ENCODE assay signal across 8 mouse cellular contexts in the genomic region with DNA sequence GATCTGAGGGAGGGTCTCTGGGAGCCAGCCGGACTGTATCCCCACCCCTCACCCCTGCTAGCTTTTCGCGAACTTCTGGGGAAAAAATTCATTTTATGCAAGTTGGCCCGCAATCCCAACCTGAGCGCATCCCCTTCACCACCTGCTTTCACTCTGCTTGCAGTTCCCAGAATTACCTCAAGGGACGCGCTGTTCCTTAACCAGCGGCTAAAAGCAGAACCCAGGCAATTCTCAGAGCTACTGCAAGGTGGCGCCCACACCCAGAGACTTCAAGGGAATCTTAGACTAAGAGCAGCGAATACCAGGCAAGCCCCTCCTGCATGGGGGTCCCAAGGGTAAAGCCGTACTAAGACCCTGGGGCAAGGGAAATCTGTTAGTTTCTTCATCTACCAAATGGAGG. TPM values are rescaled to one million over a fixed set of nuclear protein-coding genes. Genes with fewer than 3 reads are reported as not detected.
A peak's percentile ranks its signal among the peaks of the same experiment; 100 is the strongest.
DNase-seq lines count a peak whose midpoint lies in the region; ATAC-seq and TF ChIP-seq lines count a peak whose summit lies in the region.

No protein-coding gene starts in this region.

- 3% methylated on average over 11 of the region's 11 CpGs for WGBS in midbrain, embryonic 11.5 days
- 4% methylated on average over 11 of the region's 11 CpGs for WGBS in midbrain, embryonic 16.5 days
- 5% methylated on average over 11 of the region's 11 CpGs for WGBS in liver, embryonic 13.5 days (ENCODE audit: insufficient replicate concordance)

- H3K36me3 ChIP-seq in midbrain, embryonic 11.5 days (ENCODE audit: control insufficient read depth, insufficient read depth, low read length) = no peaks in the 10 kb centered on the region
- no peaks in the 10 kb centered on the region for H3K36me3 ChIP-seq in midbrain, embryonic 16.5 days (ENCODE audit: control insufficient read depth, insufficient read depth, low read length)
- H3K36me3 ChIP-seq in liver, embryonic 13.5 days = peaks cover 9% of the 10 kb centered on the region

- peaks cover 15% of the 10 kb centered on the region for H3K4me1 ChIP-seq in midbrain, embryonic 11.5 days (ENCODE audit: control insufficient read depth, insufficient read depth, low read length)
- H3K4me1 ChIP-seq in midbrain, embryonic 16.5 days (ENCODE audit: control insufficient read depth, insufficient read depth, low read length) = peaks cover 31% of the 10 kb centered on the region
- H3K4me1 ChIP-seq in embryonic fibroblast, embryonic 13.5 days (ENCODE audit: control insufficient read depth, insufficient read depth, low read length) = no peaks in the 10 kb centered on the region
- H3K4me1 ChIP-seq in liver, embryonic 13.5 days (replicated peaks) = peaks cover 50% of the 10 kb centered on the region

- no peak for ATAC-seq in midbrain, embryonic 11.5 days (ENCODE audit: low FRiP score)
- ATAC-seq in midbrain, embryonic 16.5 days = no peak
- ATAC-seq in liver, embryonic 13.5 days (ENCODE audit: low read depth) = no peak

- H3K27ac ChIP-seq in midbrain, embryonic 11.5 days (ENCODE audit: low read depth, low read length) = no peak overlapping the region
- H3K27ac ChIP-seq in midbrain, embryonic 16.5 days (ENCODE audit: low read length) = no peak overlapping the region
- no peak overlapping the region for H3K27ac ChIP-seq in embryonic fibroblast, embryonic 13.5 days (ENCODE audit: insufficient read depth, low read length)
- H3K27ac ChIP-seq in liver, embryonic 13.5 days = no peak overlapping the region

- TF ChIP-seq POLR2A in embryonic fibroblast, embryonic 13.5 days (IDR thresholded peaks at IDR 0.05; ENCODE audit: low read depth, low read length) = no peak

- TF ChIP-seq CTCF in embryonic fibroblast, embryonic 13.5 days (IDR thresholded peaks at IDR 0.05; ENCODE audit: borderline replicate concordance, insufficient read depth, low read length) = peak; percentile 75; the same call in 1 of the 2 replicates

- no peak overlapping the region for H3K4me3 ChIP-seq in midbrain, embryonic 11.5 days (ENCODE audit: low read depth, low read length)
- H3K4me3 ChIP-seq in midbrain, embryonic 16.5 days (ENCODE audit: low read depth, low read length) = no peak overlapping the region
- H3K4me3 ChIP-seq in embryonic fibroblast, embryonic 13.5 days (ENCODE audit: insufficient read depth, low read length) = no peak overlapping the region
- no peak overlapping the region for H3K4me3 ChIP-seq in liver, embryonic 13.5 days (replicated peaks)

- no peak overlapping the region for H3K9ac ChIP-seq in midbrain, embryonic 11.5 days (ENCODE audit: low read length)
- H3K9ac ChIP-seq in midbrain, embryonic 16.5 days (ENCODE audit: low read depth, low read length) = no peak overlapping the region
- no peak overlapping the region for H3K9ac ChIP-seq in liver, embryonic 13.5 days

- H3K9me3 ChIP-seq in midbrain, embryonic 11.5 days (ENCODE audit: control insufficient read depth, low read length) = no peaks in the 10 kb centered on the region; the same call in 1 of the 2 replicates
- no peaks in the 10 kb centered on the region for H3K9me3 ChIP-seq in midbrain, embryonic 16.5 days (replicated peaks; ENCODE audit: control insufficient read depth, low read length, poor library complexity, severe bottlenecking)
- H3K9me3 ChIP-seq in liver, embryonic 13.5 days (replicated peaks) = no peaks in the 10 kb centered on the region

- peaks cover 39% of the 10 kb centered on the region for H3K27me3 ChIP-seq in midbrain, embryonic 11.5 days (ENCODE audit: control insufficient read depth, insufficient read depth, low read length)
- peaks cover 32% of the 10 kb centered on the region for H3K27me3 ChIP-seq in midbrain, embryonic 16.5 days (ENCODE audit: control insufficient read depth, insufficient read depth, low read depth, low read length)
- H3K27me3 ChIP-seq in liver, embryonic 13.5 days = peaks cover 49% of the 10 kb centered on the region

- DNase-seq in midbrain, embryonic 11.5 days (ENCODE audit: low spot score, missing footprints) = peak; percentile 99
- peak; percentile 73 to 85 for DNase-seq in adrenal gland, postnatal 36 days
- DNase-seq in induced T-regulatory cell, adult 2 months (ENCODE audit: low read depth) = peak; percentile 97
- DNase-seq in liver, embryonic 13.5 days = peak; percentile 82
- DNase-seq in right cerebral cortex, adult 2 months (ENCODE audit: low spot score in 2 of 2) = peak; percentile 86 to 89
- DNase-seq in urinary bladder, postnatal 36 days (ENCODE audit: low spot score in 2 of 2) = peak; percentile 56 to 77

- H3K4me2 ChIP-seq in midbrain, embryonic 11.5 days = no peak overlapping the region
- H3K4me2 ChIP-seq in midbrain, embryonic 16.5 days (ENCODE audit: low read length) = no peak overlapping the region
- H3K4me2 ChIP-seq in liver, embryonic 13.5 days = no peak overlapping the region

RNA-seq across cellular contexts. Expression of a gene that starts 2.2 kb away (rescaled TPM):
- 20.0 and 26.3 TPM in 2 replicates for polyA plus RNA-seq in midbrain, embryonic 11.5 days (2014; fragmentation: Nextera tagmentation; extraction: Ambion mirVana)
- polyA plus RNA-seq in midbrain, embryonic 16.5 days (2015; fragmentation: Nextera tagmentation; extraction: Ambion mirVana) = 68.0 and 69.9 TPM in 2 replicates
- total RNA-seq in adrenal gland, postnatal 36 days (2021) = 10 to 100 TPM; 45.8 to 46.0 TPM
- polyA plus RNA-seq in embryonic fibroblast, embryonic 13.5 days (2011; ENCODE audit: insufficient read length, low read depth, missing spikeins) = 23.2 and 27.4 TPM in 2 replicates
- 31.9 TPM in 2 replicates for polyA plus RNA-seq in liver, embryonic 13.5 days (2015; fragmentation: Nextera tagmentation; extraction: Ambion mirVana)

RNA-seq across cellular contexts. Expression of a gene that starts 6.9 kb away (rescaled TPM):
- polyA plus RNA-seq in midbrain, embryonic 11.5 days (2014; fragmentation: Nextera tagmentation; extraction: Ambion mirVana) = 0.19 and 0.21 TPM in 2 replicates
- 3.7 and 4.3 TPM in 2 replicates for polyA plus RNA-seq in midbrain, embryonic 16.5 days (2015; fragmentation: Nextera tagmentation; extraction: Ambion mirVana)
- total RNA-seq in adrenal gland, postnatal 36 days (2021) = under 1 TPM in 1 of 2 experiments, not detected in 1; 0.99 TPM
- not detected in 2 replicates for polyA plus RNA-seq in embryonic fibroblast, embryonic 13.5 days (2011; ENCODE audit: insufficient read length, low read depth, missing spikeins)
- 0.03 and 0.10 TPM in 2 replicates for polyA plus RNA-seq in liver, embryonic 13.5 days (2015; fragmentation: Nextera tagmentation; extraction: Ambion mirVana)

RNA-seq across cellular contexts. Expression of a gene that starts 23.8 kb away (rescaled TPM):
- 37.2 and 45.8 TPM in 2 replicates for polyA plus RNA-seq in midbrain, embryonic 11.5 days (2014; fragmentation: Nextera tagmentation; extraction: Ambion mirVana)
- polyA plus RNA-seq in midbrain, embryonic 16.5 days (2015; fragmentation: Nextera tagmentation; extraction: Ambion mirVana) = 43.0 and 47.9 TPM in 2 replicates
- total RNA-seq in adrenal gland, postnatal 36 days (2021) = 10 to 100 TPM; 39.1 to 39.5 TPM
- polyA plus RNA-seq in embryonic fibroblast, embryonic 13.5 days (2011; ENCODE audit: insufficient read length, low read depth, missing spikeins) = 5.3 and 8.2 TPM in 2 replicates
- polyA plus RNA-seq in liver, embryonic 13.5 days (2015; fragmentation: Nextera tagmentation; extraction: Ambion mirVana) = 85.5 and 86.2 TPM in 2 replicates

RNA-seq across cellular contexts. Expression of a gene that starts 46.4 kb away (rescaled TPM):
- polyA plus RNA-seq in midbrain, embryonic 11.5 days (2014; fragmentation: Nextera tagmentation; extraction: Ambion mirVana) = 13.2 and 16.3 TPM in 2 replicates
- 17.0 and 18.3 TPM in 2 replicates for polyA plus RNA-seq in midbrain, embryonic 16.5 days (2015; fragmentation: Nextera tagmentation; extraction: Ambion mirVana)
- total RNA-seq in adrenal gland, postnatal 36 days (2021) = 10 to 100 TPM; 24.8 to 32.2 TPM
- polyA plus RNA-seq in embryonic fibroblast, embryonic 13.5 days (2011; ENCODE audit: insufficient read length, low read depth, missing spikeins) = 24.9 and 28.9 TPM in 2 replicates
- 9.9 and 10.3 TPM in 2 replicates for polyA plus RNA-seq in liver, embryonic 13.5 days (2015; fragmentation: Nextera tagmentation; extraction: Ambion mirVana)

RNA-seq across cellular contexts. Expression of a gene that starts 49.9 kb away (rescaled TPM):
- 70.6 and 71.9 TPM in 2 replicates for polyA plus RNA-seq in midbrain, embryonic 11.5 days (2014; fragmentation: Nextera tagmentation; extraction: Ambion mirVana)
- polyA plus RNA-seq in midbrain, embryonic 16.5 days (2015; fragmentation: Nextera tagmentation; extraction: Ambion mirVana) = 98.9 and 117 TPM in 2 replicates
- 10 to 100 TPM; 14.2 to 16.0 TPM for total RNA-seq in adrenal gland, postnatal 36 days (2021)
- polyA plus RNA-seq in embryonic fibroblast, embryonic 13.5 days (2011; ENCODE audit: insufficient read length, low read depth, missing spikeins) = 13.0 and 16.5 TPM in 2 replicates
- 104 and 105 TPM in 2 replicates for polyA plus RNA-seq in liver, embryonic 13.5 days (2015; fragmentation: Nextera tagmentation; extraction: Ambion mirVana)
